Mouse (Mus musculus): ENCODE data around the gene Bcar1. TPM values are rescaled to one million over a fixed set of nuclear protein-coding genes. Genes with fewer than 3 reads are reported as not detected.

The Bcar1 gene
- polyA plus RNA-seq, 1 experiment from 2014 or later: 9.9 TPM

DNA sequence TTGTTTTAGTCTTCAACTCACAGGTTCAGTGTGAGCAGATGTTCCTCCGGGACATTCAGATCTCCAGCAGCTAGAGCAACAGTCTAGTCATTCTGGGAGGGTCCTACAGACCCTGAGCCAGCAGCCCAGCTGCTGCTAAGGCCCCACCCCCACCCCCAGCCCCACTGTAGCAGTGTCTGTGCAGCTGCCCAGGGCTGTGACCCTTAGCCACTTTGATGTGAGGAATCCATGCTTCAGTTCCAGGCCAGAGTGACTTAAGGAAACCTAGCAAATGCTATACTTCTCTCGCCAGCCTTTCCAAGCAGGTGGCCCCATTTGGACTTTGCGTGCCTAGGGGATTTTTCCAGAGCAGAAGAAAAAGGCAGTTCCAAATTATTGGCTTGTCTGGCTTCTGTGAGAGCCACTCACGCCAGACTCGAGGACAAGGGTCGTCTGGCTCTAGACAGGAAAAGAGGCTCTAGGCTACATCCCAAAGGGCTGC is 50.3 kb downstream of the Bcar1 start:
- H3K27ac ChIP-seq (ENCODE audit: low read depth): no peak overlapping the region
- no peak for TF ChIP-seq CTCF (IDR thresholded peaks at IDR 0.05; ENCODE audit: low read depth)
- no peak for TF ChIP-seq EP300 (IDR thresholded peaks at IDR 0.05; ENCODE audit: low read depth)
- DNase-seq (no peak), ATAC-seq (no peak)
- no peaks in the 10 kb centered on the region for H3K9me3 ChIP-seq (ENCODE audit: low read length)
- no peaks in the 10 kb centered on the region for H3K36me3 ChIP-seq (replicated peaks; ENCODE audit: insufficient read depth, low read length)
- no peak overlapping the region for H3K4me3 ChIP-seq (ENCODE audit: low read depth, low read length)
- H3K4me1 ChIP-seq (ENCODE audit: insufficient read depth): no peaks in the 10 kb centered on the region
- H3K9ac ChIP-seq (replicated peaks): no peak overlapping the region
- H3K27me3 ChIP-seq (ENCODE audit: insufficient read depth, low read length): no peaks in the 10 kb centered on the region
- WGBS (ENCODE audit: insufficient replicate concordance): 62% methylated on average over 6 of the region's 6 CpGs
- H3K4me2 ChIP-seq (ENCODE audit: low read depth, low read length): no peak overlapping the region

GRCm38 (mm10) chr8:111690960-111691445 is 52.6 kb downstream of the Bcar1 start, which contains the start of gene Ctrb1:
Ctrb1 (minus strand) TSS chr8:111691010.
- Histone ChIP-seq H3K4me3 (ENCODE audit: low read depth, low read length) (no peak within 1 kb of the TSS), H3K36me3 (replicated peaks; ENCODE audit: insufficient read depth, low read length) (no peaks in the 10 kb centered on the region), H3K9ac (replicated peaks) (no peak within 1 kb of the TSS), H3K27ac (ENCODE audit: low read depth) (no peak within 1 kb of the TSS), H3K9me3 (ENCODE audit: low read length) (no peaks in the 10 kb centered on the region), H3K4me2 (ENCODE audit: low read depth, low read length) (no peak within 1 kb of the TSS), H3K4me1 (ENCODE audit: insufficient read depth) (no peaks in the 10 kb centered on the region), H3K27me3 (ENCODE audit: insufficient read depth, low read length) (no peaks in the 10 kb centered on the region)
- ATAC-seq (no peak), DNase-seq (no peak)
- WGBS (ENCODE audit: insufficient replicate concordance): 64% methylated on average over 2 of the region's 2 CpGs
- no peak for TF ChIP-seq EP300 (IDR thresholded peaks at IDR 0.05; ENCODE audit: low read depth)
- TF ChIP-seq CTCF (IDR thresholded peaks at IDR 0.05; ENCODE audit: low read depth): no peak

GRCm38 (mm10) chr8:111686881-111687280 is 56.7 kb downstream of the Bcar1 start:
- DNase-seq (no peak), ATAC-seq (no peak)
- no peak overlapping the region for H3K4me3 ChIP-seq (ENCODE audit: low read depth, low read length)
- H3K4me2 ChIP-seq (ENCODE audit: low read depth, low read length): no peak overlapping the region
- no peaks in the 10 kb centered on the region for H3K36me3 ChIP-seq (replicated peaks; ENCODE audit: insufficient read depth, low read length)
- no peak overlapping the region for H3K27ac ChIP-seq (ENCODE audit: low read depth)
- H3K9ac ChIP-seq (replicated peaks): no peak overlapping the region
- no peaks in the 10 kb centered on the region for H3K9me3 ChIP-seq (ENCODE audit: low read length)
- H3K4me1 ChIP-seq (ENCODE audit: insufficient read depth): no peaks in the 10 kb centered on the region
- TF ChIP-seq CTCF (IDR thresholded peaks at IDR 0.05; ENCODE audit: low read depth) (no peak), EP300 (IDR thresholded peaks at IDR 0.05; ENCODE audit: low read depth) (no peak)
- no peaks in the 10 kb centered on the region for H3K27me3 ChIP-seq (ENCODE audit: insufficient read depth, low read length)
- WGBS (ENCODE audit: insufficient replicate concordance): 74% methylated on average over 13 of the region's 13 CpGs

DNA sequence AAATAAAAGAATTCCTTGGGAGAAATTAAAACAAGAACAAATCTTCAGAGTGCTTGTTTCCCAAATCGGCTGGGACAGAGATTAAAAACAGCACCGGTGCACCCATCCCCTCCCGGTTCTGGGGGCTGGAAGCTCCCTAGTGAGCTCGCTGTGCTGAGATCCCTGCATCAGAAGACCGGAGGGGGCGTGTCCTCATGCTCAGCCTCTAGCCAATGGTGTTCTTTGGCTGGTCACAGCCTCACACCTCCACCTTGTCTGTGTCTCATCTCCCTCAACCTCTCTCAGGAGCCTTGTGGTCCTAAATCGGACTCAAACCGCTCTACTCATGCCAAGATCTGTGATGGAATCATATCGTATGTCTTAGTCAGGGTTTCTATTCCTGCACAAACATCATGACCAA is 61.1 kb downstream of the Bcar1 start:
- ATAC-seq: no peak
- peaks cover 7% of the 10 kb centered on the region; the same call in 1 of the 2 replicates for H3K27me3 ChIP-seq (ENCODE audit: insufficient read depth, low read length)

GRCm38 (mm10) chr8:111681153-111681552 is 62.5 kb downstream of the Bcar1 start:
- Histone ChIP-seq H3K4me3 (ENCODE audit: low read depth, low read length) (no peak overlapping the region), H3K27me3 (ENCODE audit: insufficient read depth, low read length) (peaks cover 7% of the 10 kb centered on the region; the same call in 1 of the 2 replicates), H3K9ac (replicated peaks) (no peak overlapping the region), H3K4me1 (ENCODE audit: insufficient read depth) (no peaks in the 10 kb centered on the region), H3K36me3 (replicated peaks; ENCODE audit: insufficient read depth, low read length) (no peaks in the 10 kb centered on the region), H3K4me2 (ENCODE audit: low read depth, low read length) (no peak overlapping the region), H3K27ac (ENCODE audit: low read depth) (no peak overlapping the region), H3K9me3 (ENCODE audit: low read length) (peaks cover 3% of the 10 kb centered on the region; the same call in 1 of the 2 replicates)
- WGBS (ENCODE audit: insufficient replicate concordance): 69% methylated on average over 11 of the region's 11 CpGs
- no peak for ATAC-seq
- TF ChIP-seq EP300 (IDR thresholded peaks at IDR 0.05; ENCODE audit: low read depth): no peak
- no peak for DNase-seq

More for the DNA sequence above, 61.1 kb downstream of the Bcar1 start:
- WGBS (ENCODE audit: insufficient replicate concordance): 19% methylated on average over 9 of the region's 9 CpGs
- H3K4me3 ChIP-seq (ENCODE audit: low read depth, low read length): no peak overlapping the region
- H3K36me3 ChIP-seq (replicated peaks; ENCODE audit: insufficient read depth, low read length): no peaks in the 10 kb centered on the region
- DNase-seq: no peak
- H3K9me3 ChIP-seq (ENCODE audit: low read length): no peaks in the 10 kb centered on the region
- H3K4me2 ChIP-seq (ENCODE audit: low read depth, low read length): no peak overlapping the region
- H3K27ac ChIP-seq (ENCODE audit: low read depth): no peak overlapping the region
- no peaks in the 10 kb centered on the region for H3K4me1 ChIP-seq (ENCODE audit: insufficient read depth)
- TF ChIP-seq EP300 (IDR thresholded peaks at IDR 0.05; ENCODE audit: low read depth) (no peak), CTCF (IDR thresholded peaks at IDR 0.05; ENCODE audit: low read depth) (no peak)
- no peak overlapping the region for H3K9ac ChIP-seq (replicated peaks)

DNA sequence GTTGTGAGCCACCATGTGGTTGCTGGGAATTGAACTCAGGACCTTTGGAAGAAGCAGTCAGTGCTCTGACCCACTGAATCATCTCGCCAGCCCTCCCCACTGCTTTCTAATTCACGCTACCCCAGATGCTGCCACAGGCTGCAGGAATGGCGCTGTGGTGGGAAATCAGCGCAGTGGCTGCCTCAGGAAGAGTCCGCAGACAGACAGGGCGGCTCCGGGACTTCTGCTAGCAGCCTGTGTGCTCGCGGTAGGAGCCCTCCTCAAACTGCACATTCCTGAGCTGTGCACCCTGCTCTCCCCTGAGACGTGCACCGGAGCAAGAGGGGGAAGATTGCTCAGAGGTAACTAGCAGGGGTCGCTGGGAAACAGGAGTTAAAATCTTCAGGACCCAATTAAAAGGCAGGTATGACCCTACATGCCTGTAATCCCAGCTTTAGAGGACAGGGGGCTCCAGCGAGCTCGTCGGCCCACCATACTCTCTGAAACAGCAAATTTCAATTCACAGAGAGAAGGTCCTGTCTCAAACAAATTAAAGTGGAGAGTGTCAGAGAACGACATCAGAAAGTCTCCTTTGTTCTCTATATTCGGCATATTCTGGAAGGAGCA is 63.1 kb downstream of the Bcar1 start:
- TF ChIP-seq CTCF (IDR thresholded peaks at IDR 0.05; ENCODE audit: low read depth) (peak; percentile 9; the same call in 1 of the 2 replicates), EP300 (IDR thresholded peaks at IDR 0.05; ENCODE audit: low read depth) (no peak)
- ATAC-seq: no peak
- peaks cover 4% of the 10 kb centered on the region; the same call in 1 of the 2 replicates for H3K9me3 ChIP-seq (ENCODE audit: low read length)
- peaks cover 7% of the 10 kb centered on the region; the same call in 1 of the 2 replicates for H3K27me3 ChIP-seq (ENCODE audit: insufficient read depth, low read length)
- no peak overlapping the region for H3K9ac ChIP-seq (replicated peaks)
- H3K36me3 ChIP-seq (replicated peaks; ENCODE audit: insufficient read depth, low read length): no peaks in the 10 kb centered on the region
- H3K4me3 ChIP-seq (ENCODE audit: low read depth, low read length): no peak overlapping the region
- H3K4me1 ChIP-seq (ENCODE audit: insufficient read depth): no peaks in the 10 kb centered on the region
- 39% methylated on average over 17 of the region's 17 CpGs for WGBS (ENCODE audit: insufficient replicate concordance)
- DNase-seq: no peak
- no peak overlapping the region for H3K27ac ChIP-seq (ENCODE audit: low read depth)
- no peak overlapping the region for H3K4me2 ChIP-seq (ENCODE audit: low read depth, low read length)
